Mouse (Mus musculus) heart, adult 8-10 months (tissue): ENCODE results near the gene Lancl1. TPM values are rescaled to one million over a fixed set of nuclear protein-coding genes. Genes with fewer than 3 reads are reported as not detected.

Experiments used
- total RNA-seq, 4 experiments: library from RNA; stranded (reverse); gene quantifications; 2 replicates each; pipeline ENCODE4 v1.2.4; 2022

The Lancl1 gene
- total RNA-seq, 4 experiments from 2014 or later: 34.5 to 38.8 (median 38.0) TPM

Other genes with a start within 250 kb of the Lancl1 start
- gene Kansl1l, start 221.3 kb downstream of the Lancl1 start, total RNA-seq: 10 to 100 TPM; 22.2 to 24.7 (median 24.2) TPM
- 1,000 to 10,000 TPM; 1,104 to 1,310 (median 1,185) TPM for gene Acadl, start 175.6 kb downstream of the Lancl1 start, total RNA-seq
- 10 to 100 TPM; 29.3 to 41.7 (median 34.9) TPM for gene Myl1, start 93.5 kb downstream of the Lancl1 start, total RNA-seq
- gene Cps1, start 84.2 kb upstream of the Lancl1 start, total RNA-seq: under 1 TPM in 1 of 4 experiments, not detected in 3; 0.11 TPM